Mouse (Mus musculus): ENCODE data around the gene Mgat4e. TPM values are rescaled to one million over a fixed set of nuclear protein-coding genes. Genes with fewer than 3 reads are reported as not detected.

The Mgat4e gene
- polyA plus RNA-seq, 1 experiment from 2014 or later: not detected

GRCm38 (mm10) chr1:134512584-134512983 is 36.9 kb downstream of the Mgat4e start:
- Histone ChIP-seq H3K4me2 (peak overlapping the region; percentile 76; the same call in 1 of the 2 replicates), H3K27me3 (peaks cover 49% of the 10 kb centered on the region), H3K27ac (no peak overlapping the region), H3K4me3 (replicated peaks) (no peak overlapping the region), H3K9me3 (replicated peaks) (no peaks in the 10 kb centered on the region), H3K36me3 (peaks cover 12% of the 10 kb centered on the region), H3K9ac (no peak overlapping the region), H3K4me1 (replicated peaks) (peaks cover 21% of the 10 kb centered on the region)
- 57% methylated on average over 6 of the region's 6 CpGs for WGBS (ENCODE audit: insufficient replicate concordance)
- no peak for ATAC-seq (ENCODE audit: low read depth)
- no peak for DNase-seq

DNA sequence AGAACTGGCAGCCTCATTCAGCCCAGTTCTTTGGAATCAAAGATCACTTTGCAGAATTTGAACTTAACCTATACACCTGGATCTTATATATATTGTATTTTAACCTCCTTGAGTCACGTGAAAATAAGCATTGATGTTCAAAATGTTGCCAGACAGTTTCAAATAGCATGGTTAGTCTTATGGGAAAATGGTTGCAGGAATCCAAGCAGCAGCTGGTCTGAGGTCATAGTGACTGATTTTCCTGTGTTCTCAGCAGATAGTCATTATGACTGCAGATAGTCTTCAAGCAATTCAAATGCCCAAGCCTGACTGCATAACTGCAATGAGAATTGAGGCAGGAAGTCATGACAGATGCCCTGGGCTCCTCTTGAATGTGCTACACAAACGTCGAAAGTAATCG is 37.3 kb downstream of the Mgat4e start:
- Histone ChIP-seq H3K4me3 (replicated peaks) (no peak overlapping the region), H3K27me3 (peaks cover 49% of the 10 kb centered on the region), H3K9me3 (replicated peaks) (no peaks in the 10 kb centered on the region), H3K36me3 (peaks cover 16% of the 10 kb centered on the region), H3K4me2 (no peak overlapping the region), H3K27ac (no peak overlapping the region), H3K4me1 (replicated peaks) (peaks cover 21% of the 10 kb centered on the region), H3K9ac (no peak overlapping the region)
- WGBS (ENCODE audit: insufficient replicate concordance): 43% methylated on average over 4 of the region's 4 CpGs
- ATAC-seq (ENCODE audit: low read depth): no peak
- no peak for DNase-seq

DNA sequence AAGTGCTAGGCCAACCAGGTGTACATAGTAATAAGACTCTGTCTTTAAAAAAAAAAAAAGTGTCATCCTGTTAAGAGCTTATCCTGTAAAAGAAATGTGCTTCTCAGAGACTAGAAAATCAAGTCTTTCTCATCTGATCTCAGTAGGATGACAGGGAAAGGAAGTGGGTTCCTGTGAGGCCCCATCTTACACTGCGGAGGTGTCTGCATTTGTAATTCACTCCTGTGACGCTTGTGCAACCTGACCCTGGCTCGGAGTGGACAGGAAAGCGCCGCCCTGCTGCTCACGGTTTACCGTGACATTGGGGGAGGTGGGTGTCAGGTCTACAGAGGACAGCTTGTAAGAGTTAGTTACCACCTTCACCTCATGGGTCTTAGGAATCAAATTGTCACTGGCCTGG is 39.5 kb downstream of the Mgat4e start:
- 18% methylated on average over 7 of the region's 7 CpGs for WGBS (ENCODE audit: insufficient replicate concordance)
- H3K27me3 ChIP-seq: peaks cover 37% of the 10 kb centered on the region
- no peak for ATAC-seq (ENCODE audit: low read depth)
- H3K9ac ChIP-seq: no peak overlapping the region; the same call in 1 of the 2 replicates
- H3K4me3 ChIP-seq (replicated peaks): no peak overlapping the region
- no peak for DNase-seq
- no peak overlapping the region for H3K4me2 ChIP-seq
- no peaks in the 10 kb centered on the region for H3K9me3 ChIP-seq (replicated peaks)
- peaks cover 21% of the 10 kb centered on the region for H3K4me1 ChIP-seq (replicated peaks)
- peaks cover 38% of the 10 kb centered on the region for H3K36me3 ChIP-seq
- H3K27ac ChIP-seq: no peak overlapping the region; the same call in 1 of the 2 replicates

GRCm38 (mm10) chr1:134506201-134506600 is 43.3 kb downstream of the Mgat4e start:
- Histone ChIP-seq H3K4me2 (no peak overlapping the region), H3K27ac (no peak overlapping the region), H3K4me1 (replicated peaks) (peaks cover 6% of the 10 kb centered on the region), H3K4me3 (replicated peaks) (no peak overlapping the region), H3K36me3 (peaks cover 58% of the 10 kb centered on the region), H3K27me3 (no peaks in the 10 kb centered on the region), H3K9me3 (replicated peaks) (no peaks in the 10 kb centered on the region), H3K9ac (no peak overlapping the region)
- WGBS (ENCODE audit: insufficient replicate concordance): 84% methylated on average over 8 of the region's 8 CpGs
- DNase-seq (no peak), ATAC-seq (ENCODE audit: low read depth) (no peak)

- H3K27me3 ChIP-seq: no peaks in the 10 kb centered on the region
- 77% methylated on average over 1 of the region's 1 CpGs for WGBS (ENCODE audit: insufficient replicate concordance)
These were observed 48.6 kb downstream of the Mgat4e start for GRCm38 (mm10) chr1:134500916-134501315.

DNA sequence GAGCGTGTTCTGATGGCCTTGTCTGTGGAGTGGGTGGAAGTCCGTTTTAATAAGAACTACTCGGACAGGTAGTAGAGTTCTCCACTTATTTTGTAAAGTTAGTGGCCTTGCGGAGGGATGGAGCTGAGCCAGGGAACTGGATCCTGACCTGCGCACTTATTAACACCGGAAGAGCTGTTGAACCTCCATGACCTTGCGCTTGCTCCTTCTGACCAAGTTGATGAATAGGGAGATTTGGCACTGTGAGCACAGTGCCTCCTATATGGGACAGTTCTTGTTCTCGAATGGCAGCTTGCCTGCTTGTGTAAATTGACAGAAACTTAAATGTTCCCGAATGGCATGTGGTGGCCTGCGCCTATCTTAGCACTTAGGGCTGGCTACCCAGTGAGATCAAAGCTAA is 53.5 kb downstream of the Mgat4e start:
- Histone ChIP-seq H3K9me3 (replicated peaks) (no peaks in the 10 kb centered on the region), H3K4me1 (replicated peaks) (peaks cover 33% of the 10 kb centered on the region), H3K4me3 (replicated peaks) (peak overlapping the region; percentile 81), H3K4me2 (peak overlapping the region; percentile 86), H3K27me3 (no peaks in the 10 kb centered on the region), H3K9ac (peak overlapping the region; percentile 82), H3K36me3 (peaks cover 19% of the 10 kb centered on the region), H3K27ac (peak overlapping the region; percentile 92; the same call in 1 of the 2 replicates)
- ATAC-seq (ENCODE audit: low read depth) (no peak), DNase-seq (no peak)
- WGBS (ENCODE audit: insufficient replicate concordance): 87% methylated on average over 10 of the region's 10 CpGs

More at GRCm38 (mm10) chr1:134500916-134501315, 48.6 kb downstream of the Mgat4e start:
- H3K4me2 ChIP-seq: no peak overlapping the region
- no peak overlapping the region for H3K4me3 ChIP-seq (replicated peaks)
- DNase-seq (no peak), ATAC-seq (ENCODE audit: low read depth) (no peak)
- H3K9ac ChIP-seq: no peak overlapping the region
- H3K4me1 ChIP-seq (replicated peaks): peaks cover 10% of the 10 kb centered on the region
- no peak overlapping the region for H3K27ac ChIP-seq
- H3K9me3 ChIP-seq (replicated peaks): no peaks in the 10 kb centered on the region
- H3K36me3 ChIP-seq: peaks cover 41% of the 10 kb centered on the region

DNA sequence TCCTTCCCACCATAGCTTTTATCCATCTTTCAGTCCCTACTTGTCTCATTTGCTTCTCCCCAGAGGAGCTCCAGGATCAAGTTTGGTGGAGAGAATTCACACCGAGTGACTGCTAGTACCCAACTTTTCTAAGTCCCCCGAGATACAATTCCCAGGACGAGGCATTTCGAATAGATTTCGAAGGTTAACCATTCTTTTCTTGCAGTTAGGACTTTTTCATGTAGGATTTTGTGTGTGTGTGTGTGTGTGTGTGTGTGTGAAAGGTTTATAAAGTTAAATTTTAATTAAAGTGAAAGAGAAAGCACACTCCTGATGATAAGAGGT is 54.3 kb downstream of the Mgat4e start:
- peak overlapping the region; percentile 82 for H3K9ac ChIP-seq
- 19% methylated on average over 5 of the region's 5 CpGs for whole genome bisulfite sequencing (ENCODE audit: insufficient replicate concordance)
- H3K4me2 ChIP-seq: peak overlapping the region; percentile 86
- DNase-seq (no peak), ATAC-seq (ENCODE audit: low read depth) (no peak)
- H3K9me3 ChIP-seq (replicated peaks): no peaks in the 10 kb centered on the region
- H3K4me3 ChIP-seq (replicated peaks): peak overlapping the region; percentile 81
- H3K27me3 ChIP-seq: no peaks in the 10 kb centered on the region
- peak overlapping the region; percentile 92 for H3K27ac ChIP-seq
- peaks cover 39% of the 10 kb centered on the region for H3K4me1 ChIP-seq (replicated peaks)
- H3K36me3 ChIP-seq: peaks cover 24% of the 10 kb centered on the region

DNA sequence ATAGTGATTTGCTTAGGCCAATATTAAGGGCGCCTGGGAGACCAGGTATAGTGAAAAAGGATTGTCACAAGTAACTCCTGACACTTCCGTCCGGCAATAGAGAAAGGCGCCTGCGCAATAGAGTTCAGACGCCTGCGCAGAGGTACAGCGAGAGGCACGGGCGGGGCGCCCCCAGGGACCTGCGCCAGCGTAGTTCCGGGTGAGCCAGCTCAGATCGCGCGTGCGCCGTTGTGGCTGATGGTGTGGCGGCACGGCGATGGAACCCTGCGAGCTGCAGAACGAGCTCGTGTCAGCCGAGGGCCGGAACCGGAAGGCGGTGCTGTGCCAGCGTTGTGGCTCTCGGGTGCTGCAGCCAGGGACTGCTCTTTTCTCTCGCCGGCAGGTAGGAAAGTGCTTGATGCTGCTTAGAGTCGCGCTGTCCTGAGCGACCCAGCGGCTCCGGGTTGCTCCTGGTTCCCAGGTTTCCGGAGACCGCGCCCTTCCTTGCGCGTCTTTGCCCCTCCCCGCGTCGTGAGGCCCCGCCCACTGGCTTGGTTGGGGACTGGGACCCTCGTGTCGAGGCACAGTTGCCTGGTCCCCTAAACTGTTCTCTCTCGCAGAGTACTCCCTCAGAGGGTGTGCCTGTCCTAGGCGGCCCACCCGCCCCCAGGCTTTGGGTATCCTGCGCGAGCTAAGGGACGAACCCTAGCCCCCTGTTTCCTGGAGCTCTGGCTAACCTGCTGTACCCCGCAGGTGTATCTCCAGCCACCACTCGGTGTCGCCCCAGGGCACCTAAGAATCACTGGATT is 54.9 kb downstream of the Mgat4e start, which contains the start of gene Rabif:
Rabif (plus strand) TSS at position 221 of the 788 bp plus-strand sequence.
- no peaks in the 10 kb centered on the region for H3K27me3 ChIP-seq
- ATAC-seq (ENCODE audit: low read depth) (peak; percentile 98), DNase-seq (peak; percentile 98)
- peaks cover 39% of the 10 kb centered on the region for H3K4me1 ChIP-seq (replicated peaks)
- H3K4me2 ChIP-seq: peak within 1 kb of the TSS; percentile 86
- peak within 1 kb of the TSS; percentile 82 for H3K9ac ChIP-seq
- peaks cover 30% of the 10 kb centered on the region for H3K36me3 ChIP-seq
- no peaks in the 10 kb centered on the region for H3K9me3 ChIP-seq (replicated peaks)
- peak within 1 kb of the TSS; percentile 92 for H3K27ac ChIP-seq
- peak within 1 kb of the TSS; percentile 81 for H3K4me3 ChIP-seq (replicated peaks)
- under 1% methylated on average over 58 of the region's 58 CpGs for WGBS (ENCODE audit: insufficient replicate concordance)

DNA sequence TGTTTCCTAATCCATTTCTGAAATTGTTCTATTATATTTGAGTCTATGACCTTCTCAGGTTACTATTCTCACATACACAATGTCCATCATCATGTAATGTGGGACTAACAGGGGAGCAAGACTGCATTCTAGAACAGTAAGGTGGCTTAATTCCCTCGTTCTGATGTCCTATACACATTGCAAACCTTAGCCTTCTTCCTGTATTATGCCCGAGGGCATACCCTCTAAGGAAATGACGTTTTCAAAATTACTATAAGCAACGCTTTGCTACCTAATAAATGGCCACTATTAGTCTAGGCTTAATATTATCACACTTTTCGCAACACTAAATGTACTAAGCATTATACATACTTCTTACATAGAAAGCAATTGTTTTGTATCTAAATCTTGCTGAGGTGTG is 55.5 kb downstream of the Mgat4e start:
- H3K9me3 ChIP-seq (replicated peaks): no peaks in the 10 kb centered on the region
- H3K27me3 ChIP-seq: no peaks in the 10 kb centered on the region
- DNase-seq (no peak), ATAC-seq (ENCODE audit: low read depth) (no peak)
- H3K36me3 ChIP-seq: peaks cover 35% of the 10 kb centered on the region
- peak overlapping the region; percentile 81 for H3K4me3 ChIP-seq (replicated peaks)
- peak overlapping the region; percentile 82 for H3K9ac ChIP-seq
- peak overlapping the region; percentile 86 for H3K4me2 ChIP-seq
- H3K4me1 ChIP-seq (replicated peaks): peaks cover 39% of the 10 kb centered on the region
- peak overlapping the region; percentile 92 for H3K27ac ChIP-seq
- WGBS (ENCODE audit: insufficient replicate concordance): 17% methylated on average over 5 of the region's 5 CpGs

DNA sequence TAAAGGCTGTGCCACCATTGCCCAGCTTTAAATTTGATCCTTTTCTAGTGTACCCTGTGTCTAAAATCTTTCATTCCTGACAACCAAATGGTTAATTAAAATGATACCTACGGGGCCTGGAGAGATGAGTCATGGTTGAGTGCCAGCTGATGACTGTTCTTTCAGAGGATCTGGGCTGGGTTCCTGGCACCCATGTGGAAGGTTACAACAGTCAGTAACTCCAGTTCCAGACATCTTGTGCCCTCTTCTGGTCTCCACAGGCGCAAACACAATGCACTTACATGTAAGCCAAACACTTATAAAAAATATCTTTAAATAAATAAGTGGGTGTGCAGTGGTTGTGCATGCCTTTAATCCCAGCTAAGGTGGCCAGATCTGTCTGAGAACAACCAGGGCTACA is 56.0 kb downstream of the Mgat4e start:
- Histone ChIP-seq H3K9ac (peak overlapping the region; percentile 82), H3K27ac (peak overlapping the region; percentile 92), H3K27me3 (no peaks in the 10 kb centered on the region), H3K9me3 (replicated peaks) (no peaks in the 10 kb centered on the region), H3K36me3 (peaks cover 35% of the 10 kb centered on the region), H3K4me1 (replicated peaks) (peaks cover 36% of the 10 kb centered on the region), H3K4me3 (replicated peaks) (peak overlapping the region; percentile 81; the same call in 1 of the 2 replicates), H3K4me2 (peak overlapping the region; percentile 86)
- WGBS (ENCODE audit: insufficient replicate concordance): 90% methylated on average over 2 of the region's 2 CpGs
- DNase-seq: no peak
- no peak for ATAC-seq (ENCODE audit: low read depth)

GRCm38 (mm10) chr1:134492276-134492675 is 57.2 kb downstream of the Mgat4e start:
- no peaks in the 10 kb centered on the region for H3K27me3 ChIP-seq
- H3K4me3 ChIP-seq (replicated peaks): no peak overlapping the region
- peaks cover 36% of the 10 kb centered on the region for H3K4me1 ChIP-seq (replicated peaks)
- no peak for DNase-seq
- no peak overlapping the region for H3K4me2 ChIP-seq
- peaks cover 47% of the 10 kb centered on the region for H3K36me3 ChIP-seq
- no peak for ATAC-seq (ENCODE audit: low read depth)
- 78% methylated on average over 7 of the region's 7 CpGs for WGBS (ENCODE audit: insufficient replicate concordance)
- H3K27ac ChIP-seq: peak overlapping the region; percentile 78; the same call in 1 of the 2 replicates
- no peak overlapping the region for H3K9ac ChIP-seq
- no peaks in the 10 kb centered on the region for H3K9me3 ChIP-seq (replicated peaks)
